Mouse (Mus musculus): ENCODE measurements around the gene Ace. TPM values are rescaled to one million over a fixed set of nuclear protein-coding genes. Genes with fewer than 3 reads are reported as not detected.

The Ace gene
- total and polyA plus RNA-seq, 2 experiments from 2014 or later: 8.0 to 14.3 TPM

- Histone ChIP-seq H3K4me2 (ENCODE audit: low read depth) (no peak overlapping the region), H3K27ac (ENCODE audit: low read depth, low read length) (no peak overlapping the region), H3K9ac (no peak overlapping the region), H3K4me1 (ENCODE audit: insufficient read depth) (no peaks in the 10 kb centered on the region), H3K27me3 (ENCODE audit: insufficient read depth, low read length) (no peaks in the 10 kb centered on the region), H3K9me3 (ENCODE audit: low read length) (no peaks in the 10 kb centered on the region), H3K4me3 (ENCODE audit: low read depth, low read length) (no peak overlapping the region), H3K36me3 (ENCODE audit: insufficient read depth) (no peaks in the 10 kb centered on the region)
- no peak for TF ChIP-seq CTCF (IDR thresholded peaks at IDR 0.05; ENCODE audit: low read depth)
- ATAC-seq (no peak), DNase-seq (no peak)
- WGBS: 65% methylated on average over 6 of the region's 6 CpGs
Observed at GRCm38 (mm10) chr11:105987446-105987845, 19.7 kb downstream of the Ace start.

GRCm38 (mm10) chr11:105989446-105989845 lies 21.7 kb downstream of the Ace start:
- H3K4me1 ChIP-seq (ENCODE audit: insufficient read depth): no peaks in the 10 kb centered on the region
- no peaks in the 10 kb centered on the region for H3K27me3 ChIP-seq (ENCODE audit: insufficient read depth, low read length)
- WGBS: 81% methylated on average over 6 of the region's 6 CpGs
- H3K9ac ChIP-seq: no peak overlapping the region
- DNase-seq: no peak
- no peak overlapping the region for H3K4me3 ChIP-seq (ENCODE audit: low read depth, low read length)
- H3K4me2 ChIP-seq (ENCODE audit: low read depth): no peak overlapping the region
- no peak for ATAC-seq
- no peaks in the 10 kb centered on the region for H3K9me3 ChIP-seq (ENCODE audit: low read length)
- no peaks in the 10 kb centered on the region for H3K36me3 ChIP-seq (ENCODE audit: insufficient read depth)
- TF ChIP-seq CTCF (IDR thresholded peaks at IDR 0.05; ENCODE audit: low read depth): no peak
- no peak overlapping the region for H3K27ac ChIP-seq (ENCODE audit: low read depth, low read length)

GRCm38 (mm10) chr11:105990231-105990630 lies 22.5 kb downstream of the Ace start:
- ATAC-seq: no peak
- DNase-seq: no peak
- 67% methylated on average over 2 of the region's 2 CpGs for WGBS

GRCm38 (mm10) chr11:105994375-105994774 lies 26.6 kb downstream of the Ace start, which contains the start of gene Ace3:
Gene Ace3, plus strand, starts transcription at chr11:105994675.
- Histone ChIP-seq H3K27ac (ENCODE audit: low read depth, low read length) (no peak within 1 kb of the TSS), H3K27me3 (ENCODE audit: insufficient read depth, low read length) (no peaks in the 10 kb centered on the region), H3K9ac (no peak within 1 kb of the TSS), H3K4me2 (ENCODE audit: low read depth) (no peak within 1 kb of the TSS), H3K4me3 (ENCODE audit: low read depth, low read length) (no peak within 1 kb of the TSS), H3K36me3 (ENCODE audit: insufficient read depth) (no peaks in the 10 kb centered on the region), H3K9me3 (ENCODE audit: low read length) (no peaks in the 10 kb centered on the region), H3K4me1 (ENCODE audit: insufficient read depth) (no peaks in the 10 kb centered on the region)
- no peak for DNase-seq
- TF ChIP-seq CTCF (IDR thresholded peaks at IDR 0.05; ENCODE audit: low read depth): no peak
- ATAC-seq: no peak
- WGBS: 95% methylated on average over 3 of the region's 3 CpGs

More at GRCm38 (mm10) chr11:105990231-105990630, 22.5 kb downstream of the Ace start:
- no peak overlapping the region for H3K27ac ChIP-seq (ENCODE audit: low read depth, low read length)
- no peaks in the 10 kb centered on the region for H3K4me1 ChIP-seq (ENCODE audit: insufficient read depth)
- no peak overlapping the region for H3K9ac ChIP-seq
- no peaks in the 10 kb centered on the region for H3K36me3 ChIP-seq (ENCODE audit: insufficient read depth)
- no peaks in the 10 kb centered on the region for H3K9me3 ChIP-seq (ENCODE audit: low read length)
- H3K4me3 ChIP-seq (ENCODE audit: low read depth, low read length): no peak overlapping the region
- H3K4me2 ChIP-seq (ENCODE audit: low read depth): no peak overlapping the region
- TF ChIP-seq CTCF (IDR thresholded peaks at IDR 0.05; ENCODE audit: low read depth): no peak
- H3K27me3 ChIP-seq (ENCODE audit: insufficient read depth, low read length): no peaks in the 10 kb centered on the region

GRCm38 (mm10) chr11:106000062-106000461 lies 32.3 kb downstream of the Ace start:
- H3K9me3 ChIP-seq (ENCODE audit: low read length): no peaks in the 10 kb centered on the region
- no peak for ATAC-seq
- no peaks in the 10 kb centered on the region for H3K4me1 ChIP-seq (ENCODE audit: insufficient read depth)
- no peak for DNase-seq
- H3K27ac ChIP-seq (ENCODE audit: low read depth, low read length): no peak overlapping the region
- H3K4me3 ChIP-seq (ENCODE audit: low read depth, low read length): no peak overlapping the region
- WGBS: 94% methylated on average over 6 of the region's 6 CpGs
- no peak for TF ChIP-seq CTCF (IDR thresholded peaks at IDR 0.05; ENCODE audit: low read depth)
- H3K4me2 ChIP-seq (ENCODE audit: low read depth): no peak overlapping the region
- H3K9ac ChIP-seq: no peak overlapping the region
- no peaks in the 10 kb centered on the region for H3K27me3 ChIP-seq (ENCODE audit: insufficient read depth, low read length)
- H3K36me3 ChIP-seq (ENCODE audit: insufficient read depth): no peaks in the 10 kb centered on the region

- Histone ChIP-seq H3K27ac (ENCODE audit: low read depth, low read length) (no peak overlapping the region), H3K4me1 (ENCODE audit: insufficient read depth) (no peaks in the 10 kb centered on the region), H3K4me2 (ENCODE audit: low read depth) (no peak overlapping the region), H3K9me3 (ENCODE audit: low read length) (no peaks in the 10 kb centered on the region), H3K4me3 (ENCODE audit: low read depth, low read length) (no peak overlapping the region), H3K36me3 (ENCODE audit: insufficient read depth) (no peaks in the 10 kb centered on the region), H3K27me3 (ENCODE audit: insufficient read depth, low read length) (no peaks in the 10 kb centered on the region), H3K9ac (no peak overlapping the region)
- WGBS: 39% methylated on average over 4 of the region's 4 CpGs
- peak; percentile 60 for TF ChIP-seq CTCF (IDR thresholded peaks at IDR 0.05; ENCODE audit: low read depth)
- ATAC-seq: no peak
- DNase-seq: peak; percentile 39
Observed at GRCm38 (mm10) chr11:106001718-106002117, 34.0 kb downstream of the Ace start.

GRCm38 (mm10) chr11:106004576-106004975 lies 36.8 kb downstream of the Ace start:
- no peak for TF ChIP-seq CTCF (IDR thresholded peaks at IDR 0.05; ENCODE audit: low read depth)
- Histone ChIP-seq H3K9ac (no peak overlapping the region), H3K4me1 (ENCODE audit: insufficient read depth) (no peaks in the 10 kb centered on the region), H3K36me3 (ENCODE audit: insufficient read depth) (no peaks in the 10 kb centered on the region), H3K27me3 (ENCODE audit: insufficient read depth, low read length) (no peaks in the 10 kb centered on the region; the same call in 1 of the 2 replicates), H3K4me2 (ENCODE audit: low read depth) (no peak overlapping the region), H3K4me3 (ENCODE audit: low read depth, low read length) (no peak overlapping the region), H3K9me3 (ENCODE audit: low read length) (no peaks in the 10 kb centered on the region), H3K27ac (ENCODE audit: low read depth, low read length) (no peak overlapping the region)
- DNase-seq (no peak), ATAC-seq (no peak)
- 96% methylated on average over 1 of the region's 1 CpGs for WGBS
